Mouse (Mus musculus) heart, postnatal 0 days (tissue): ENCODE measurements at regions not wholly inside any gene's neighbourhood (a gene's known extent, or its start where the extent isn't known, plus 50 kb on each side); places are given as distances from the start of the nearest gene placed in this dataset.

ENCODE experiments used
- CTCF ChIP-seq: IDR thresholded peaks from 2 replicates; pipeline ENCODE4 v1.5.1; 2016; ENCODE audit warnings: antibody characterized with exemption, control low read depth, low read depth
- EP300 ChIP-seq: IDR thresholded peaks from 2 replicates; pipeline ENCODE4 v1.6.1; 2016; ENCODE audit warnings: antibody characterized with exemption, low read depth

GRCm38 (mm10) chrX:142467850-142468256 is 77.5 kb upstream of the Acsl4 start:
- TF ChIP-seq CTCF (no peak), EP300 (no peak)
